Mouse (Mus musculus): Measurements from ENCODE around the gene Phox2b.

Phox2b gene

DNA sequence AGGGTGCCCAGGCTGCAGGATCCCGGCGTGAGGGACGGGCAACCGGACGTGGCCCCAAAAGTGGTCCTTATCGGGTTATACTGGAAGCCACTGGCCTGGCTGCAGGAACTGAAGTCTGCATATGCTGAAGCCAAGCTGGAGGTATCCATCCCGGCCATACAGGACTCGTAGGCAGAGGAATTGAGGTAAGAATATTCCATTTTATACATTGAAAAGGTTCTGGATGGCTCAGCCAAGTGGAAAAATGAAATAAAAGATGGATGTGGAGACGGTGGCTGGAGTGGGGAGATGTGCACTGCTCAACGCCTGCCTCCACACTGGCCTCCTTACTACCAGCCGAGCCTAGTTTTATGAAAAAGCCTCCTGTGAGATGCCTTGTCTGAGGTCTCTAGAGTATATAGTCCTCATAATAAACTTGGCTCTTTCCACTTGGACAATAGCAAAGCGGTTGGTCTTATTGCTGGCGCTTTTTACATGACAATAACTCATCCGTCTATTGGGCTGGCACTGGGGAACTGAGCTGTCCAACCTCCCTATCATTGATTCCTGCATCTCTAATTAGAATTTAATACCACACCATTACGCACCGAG is at the start of gene Phox2b:
TSS of gene Phox2b (minus strand) at position 569 of the 591 bp plus-strand sequence.
- DNase-seq = peak; percentile 49

DNA sequence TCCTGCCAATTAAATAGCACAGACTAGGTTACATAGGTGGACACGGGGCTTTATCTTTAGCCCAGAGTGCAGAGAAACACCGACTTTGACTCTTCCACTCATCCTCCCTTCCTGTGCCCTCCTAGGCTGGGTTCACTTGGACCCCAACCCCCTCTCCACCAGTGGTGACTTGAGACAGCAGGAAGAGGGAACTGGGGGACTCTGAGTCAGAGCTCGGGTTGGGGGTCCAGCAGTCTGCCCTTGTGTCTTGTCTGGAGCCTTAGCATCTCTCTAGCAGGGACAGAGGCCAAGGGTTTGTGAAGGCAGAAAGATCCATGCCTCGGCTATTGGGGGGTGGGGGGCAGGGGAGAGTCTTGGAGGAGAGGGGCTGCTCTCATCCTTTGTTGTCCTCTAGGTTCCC is 43.5 kb upstream of the Phox2b start:
- DNase-seq = no peak

DNA sequence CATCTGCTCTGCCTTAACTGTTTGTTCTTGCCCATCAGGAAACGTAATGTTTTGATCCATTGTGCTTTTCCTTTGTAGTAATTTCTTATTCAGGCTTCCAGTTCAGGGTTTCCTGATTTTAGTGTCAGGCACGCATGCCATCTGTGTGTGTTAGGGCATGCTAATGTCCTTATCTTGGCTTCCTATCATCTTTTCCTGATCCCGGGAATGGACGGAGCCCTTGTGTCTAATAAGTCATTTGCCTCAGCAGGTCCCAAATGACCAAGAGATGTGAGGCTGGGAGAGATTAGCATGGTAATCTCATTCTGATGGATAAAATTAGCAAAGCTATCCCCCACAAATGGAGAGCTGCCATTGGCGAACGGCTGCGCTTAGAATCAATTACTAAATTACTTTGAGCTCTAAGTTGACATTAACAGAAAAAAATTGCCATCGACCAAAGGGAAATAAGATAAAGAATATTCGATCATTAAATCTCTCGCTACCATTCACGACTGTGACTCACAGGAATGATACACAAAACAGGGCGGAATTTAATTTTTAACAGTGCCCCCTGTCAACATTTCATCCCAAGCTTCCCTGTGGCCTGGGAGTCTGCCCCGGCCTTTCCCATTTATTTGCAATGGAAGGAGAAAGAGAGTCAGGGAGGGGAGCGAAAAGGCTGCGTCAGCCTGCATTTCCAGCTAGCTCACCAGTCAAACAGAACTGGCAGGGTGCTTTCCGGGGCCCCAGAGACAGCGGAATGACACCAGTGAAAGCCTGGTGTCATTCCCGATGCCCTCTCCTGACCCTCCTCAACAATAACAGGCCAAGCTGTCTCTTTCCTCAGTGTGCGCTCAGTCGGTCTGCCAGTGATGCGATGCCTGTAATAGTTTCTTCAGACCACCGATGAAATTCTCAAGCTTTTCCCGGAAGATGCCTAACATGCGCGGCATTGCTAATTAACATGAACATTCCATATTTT is 40.2 kb upstream of the Phox2b start:
- peak; percentile 43 for DNase-seq

DNA sequence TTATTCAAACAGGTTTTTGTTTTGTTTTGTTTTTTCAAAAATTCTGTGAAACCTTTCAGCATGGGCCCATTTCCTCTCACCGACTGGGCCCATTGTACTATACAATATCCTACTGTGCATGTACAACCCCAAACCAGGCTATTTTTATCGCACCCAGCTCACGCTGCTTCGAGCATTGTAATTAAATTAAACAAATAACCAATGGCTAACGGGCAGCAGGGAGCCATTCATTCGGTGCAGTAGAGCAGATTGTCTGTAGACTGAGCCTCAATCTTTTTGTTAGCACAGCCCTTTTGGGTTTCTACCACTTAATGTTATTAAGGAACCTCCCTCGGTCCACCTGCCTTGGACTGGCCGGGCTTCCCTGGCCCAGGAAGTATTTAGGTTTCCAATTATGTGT is 39.5 kb upstream of the Phox2b start:
- DNase-seq = peak; percentile 18

DNA sequence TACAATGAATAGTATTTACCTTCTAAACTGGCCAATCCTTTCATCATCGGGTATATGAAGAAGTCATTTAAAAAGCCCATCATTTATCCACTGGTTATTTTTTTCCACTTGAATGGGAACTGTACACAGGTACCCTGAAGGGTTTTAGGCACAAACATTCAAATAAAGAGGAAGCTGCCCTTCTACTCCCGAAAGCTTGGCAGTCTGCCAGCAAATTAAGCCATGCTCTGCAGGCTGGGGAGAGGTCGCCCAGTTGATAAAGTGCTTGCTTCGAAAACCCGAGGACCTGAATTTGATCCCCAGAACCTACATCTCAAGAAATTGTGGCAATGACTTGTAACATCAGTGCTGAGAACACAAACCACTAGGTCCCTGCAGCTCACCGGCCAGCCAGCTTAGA is 35.6 kb upstream of the Phox2b start:
- peak; percentile 55 for DNase-seq

DNA sequence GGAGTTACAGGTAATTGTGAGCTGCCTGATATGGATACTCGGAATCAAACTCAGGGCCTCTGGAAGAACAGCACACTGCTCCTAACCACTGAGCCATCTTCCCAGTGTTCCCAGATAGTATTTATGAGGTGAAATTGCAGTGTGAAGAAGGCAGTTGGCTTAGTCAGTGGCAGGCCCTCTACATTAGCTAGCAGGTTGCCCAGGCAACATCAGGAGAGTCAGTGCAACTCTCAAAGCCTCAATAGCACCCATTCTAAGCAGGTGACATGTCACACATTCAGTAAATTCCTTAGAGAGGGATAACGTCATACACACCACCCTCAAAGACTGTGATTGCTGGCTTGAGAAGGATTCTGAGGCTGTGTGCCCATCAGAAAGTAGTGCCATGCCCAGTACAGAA is 32.6 kb upstream of the Phox2b start:
- DNase-seq = no peak

DNA sequence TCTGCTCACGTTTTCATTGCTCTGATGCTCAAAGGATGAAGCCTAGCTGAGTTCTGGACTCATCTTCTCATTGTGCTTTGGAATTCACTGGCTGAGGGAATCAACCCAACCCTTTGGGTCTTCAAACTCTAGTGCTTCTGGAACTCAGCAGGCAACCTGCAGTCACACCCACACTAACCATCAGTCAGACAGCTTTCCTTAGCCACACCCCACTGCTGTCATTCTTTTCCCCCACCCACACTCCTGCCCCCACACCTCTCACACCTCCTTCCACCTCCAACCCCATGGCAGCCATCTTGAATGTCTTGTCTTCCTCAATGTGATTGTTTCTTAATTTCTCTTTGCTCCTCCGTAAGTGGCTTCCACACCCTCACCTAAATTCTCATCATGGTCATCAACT is 7.2 kb upstream of the Phox2b start:
- no peak for DNase-seq

DNA sequence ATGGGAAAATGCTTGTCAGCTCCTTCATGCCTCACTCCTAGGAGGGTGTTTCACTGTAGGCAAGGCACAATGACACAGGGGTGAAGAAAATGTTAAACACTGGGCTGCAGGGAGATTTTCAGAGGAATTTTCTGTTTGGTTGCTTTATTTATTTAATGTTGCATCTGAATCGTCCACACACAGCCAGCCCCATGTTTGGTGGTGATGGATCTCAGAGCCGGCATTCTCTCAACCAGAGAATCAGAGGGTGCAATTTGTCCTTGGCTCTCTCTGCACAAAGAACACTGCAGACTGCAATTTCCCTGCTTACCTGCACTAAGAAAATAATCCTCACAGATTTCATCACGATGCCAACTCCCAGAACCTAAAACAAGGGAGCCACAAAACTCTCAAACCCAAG is 3.9 kb upstream of the Phox2b start:
- no peak for DNase-seq

DNA sequence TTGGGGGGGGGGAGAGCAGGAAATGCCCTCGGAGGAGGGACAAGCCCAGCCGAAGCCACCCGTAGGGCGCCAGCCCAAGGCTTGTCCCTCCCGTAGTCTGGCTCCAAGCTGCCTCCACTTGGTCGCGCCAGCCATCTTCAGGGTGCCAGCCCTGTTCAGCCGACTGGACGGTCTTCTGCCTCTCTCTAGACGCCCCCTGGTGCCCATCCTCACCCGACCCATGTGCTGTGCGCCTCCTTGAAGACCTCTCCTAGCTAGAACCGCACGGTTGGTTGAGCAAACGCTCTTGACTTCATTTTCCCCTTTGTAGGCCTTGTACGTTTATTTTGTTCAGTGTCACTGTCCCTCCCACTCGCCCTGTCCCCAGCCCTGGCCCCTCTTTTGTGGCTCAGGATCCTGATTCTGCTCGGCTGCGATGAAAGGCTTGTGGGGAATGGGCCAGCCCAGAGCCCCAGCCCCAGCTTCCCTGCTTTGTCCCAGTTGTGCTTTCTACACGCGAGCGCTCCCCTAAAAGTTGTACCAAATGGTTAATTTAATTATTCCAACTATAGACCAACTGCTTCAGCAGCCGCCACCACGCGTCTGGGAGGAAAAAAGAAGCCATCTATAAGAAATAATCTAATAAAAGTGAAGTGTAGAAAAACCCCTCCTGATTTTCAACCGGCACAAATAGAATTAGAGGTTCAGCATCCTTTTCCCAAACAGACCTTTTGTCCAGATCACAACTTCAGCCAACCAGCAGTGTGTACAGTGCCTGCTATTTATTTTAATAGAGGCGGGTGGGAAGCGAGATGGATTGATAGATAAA is 2.9 kb upstream of the Phox2b start:
- peak; percentile 74 for DNase-seq

DNA sequence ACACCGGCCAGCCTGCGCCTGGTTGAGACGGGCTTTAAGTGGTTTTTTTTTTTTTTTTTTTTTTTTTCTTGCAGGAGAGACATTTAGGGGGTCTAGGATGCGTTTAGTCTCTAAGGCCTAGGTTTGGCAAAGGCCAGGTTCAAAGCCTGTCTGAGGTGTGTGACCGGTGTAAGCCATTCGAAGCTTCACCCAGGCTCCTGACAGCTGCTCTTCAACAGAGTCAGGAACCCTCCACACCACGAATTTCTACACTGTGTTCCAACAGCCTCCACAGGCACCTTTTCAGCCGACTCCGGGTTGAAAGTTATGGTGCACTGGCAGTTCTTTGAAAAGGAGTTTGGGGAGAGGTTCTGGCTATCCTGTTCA is 2.3 kb upstream of the Phox2b start:
- DNase-seq = no peak

DNA sequence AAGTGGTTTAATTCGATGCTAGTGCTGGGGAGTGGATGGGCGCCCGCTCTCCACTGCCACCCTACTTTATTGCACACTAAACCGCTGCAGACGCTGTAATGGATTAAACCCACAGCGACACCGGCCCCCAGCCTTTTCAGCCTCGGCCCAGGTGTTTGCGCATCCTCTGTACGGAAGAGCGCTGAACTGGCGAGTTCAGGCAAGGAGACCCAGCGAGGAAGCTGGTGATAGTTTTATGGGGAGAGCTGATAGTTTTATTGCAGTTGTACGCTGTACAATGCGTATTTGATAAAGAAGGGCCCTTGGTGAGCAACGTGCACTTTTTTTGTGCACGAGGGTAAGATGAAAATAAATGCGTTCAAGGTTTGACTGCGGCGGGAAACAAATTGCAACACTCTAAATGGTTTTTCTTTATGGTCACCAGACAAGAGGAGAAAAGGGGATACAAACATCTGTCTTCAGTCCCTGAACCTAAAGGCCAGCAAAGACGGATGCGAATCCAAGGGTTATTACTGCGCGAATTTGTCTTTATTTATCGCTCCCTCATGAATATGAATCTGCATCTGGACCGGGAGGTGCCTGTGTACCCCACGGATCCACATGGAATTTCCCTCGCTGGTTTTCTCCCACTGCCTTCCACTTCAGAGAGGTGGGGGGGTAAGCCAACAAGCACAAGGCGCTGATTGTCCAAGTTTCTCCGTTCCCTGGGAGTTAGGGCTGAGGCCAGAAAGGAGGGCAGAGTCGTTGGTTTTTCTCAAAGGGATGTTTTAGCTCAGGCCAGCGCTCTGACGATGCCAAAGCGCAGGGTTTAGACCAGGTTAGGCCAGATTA is 1.7 kb upstream of the Phox2b start:
- DNase-seq = peak; percentile 54

DNA sequence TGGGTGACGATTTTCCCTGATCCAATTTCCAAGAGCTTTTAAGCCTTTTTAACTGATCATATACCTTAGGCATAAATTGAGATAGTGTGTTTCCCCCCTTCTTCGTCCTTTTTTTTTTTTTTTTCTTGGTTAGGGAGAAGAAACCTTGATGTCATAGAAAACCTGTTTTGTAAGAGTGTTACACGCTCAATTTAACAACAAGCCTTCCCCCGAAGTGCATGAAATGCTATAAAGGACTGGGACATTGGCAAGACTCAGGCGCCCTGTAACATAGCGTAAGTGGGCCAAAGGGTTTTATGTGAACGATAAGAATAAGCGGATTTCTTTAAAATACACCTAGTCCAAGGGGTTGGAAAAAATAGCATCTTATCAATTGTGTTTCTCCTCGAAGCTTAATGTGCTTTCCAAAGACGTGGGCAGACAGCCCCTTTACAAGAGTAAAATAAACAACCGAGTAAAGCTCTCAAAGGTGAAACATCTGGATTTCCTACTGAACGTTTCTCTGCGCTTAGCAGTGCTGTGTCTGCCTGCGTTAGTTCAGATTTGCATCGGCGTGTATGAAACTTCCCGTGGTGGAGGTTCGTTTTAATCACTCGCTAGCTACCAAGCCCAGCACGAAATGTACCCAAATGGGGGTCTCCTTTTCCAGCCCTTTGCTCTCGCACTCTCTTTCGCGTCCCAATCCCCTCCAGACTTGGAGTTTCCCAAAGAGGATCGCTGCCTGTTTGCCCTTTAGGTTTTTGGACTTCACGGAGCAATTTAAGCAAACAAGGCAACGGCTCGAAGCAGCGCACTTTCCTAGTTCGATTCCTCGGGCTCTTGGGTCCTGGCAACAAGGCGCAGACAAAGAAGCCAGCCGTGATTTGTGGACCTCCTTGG is 531 bp upstream of the Phox2b start:
- DNase-seq = peak; percentile 60

DNA sequence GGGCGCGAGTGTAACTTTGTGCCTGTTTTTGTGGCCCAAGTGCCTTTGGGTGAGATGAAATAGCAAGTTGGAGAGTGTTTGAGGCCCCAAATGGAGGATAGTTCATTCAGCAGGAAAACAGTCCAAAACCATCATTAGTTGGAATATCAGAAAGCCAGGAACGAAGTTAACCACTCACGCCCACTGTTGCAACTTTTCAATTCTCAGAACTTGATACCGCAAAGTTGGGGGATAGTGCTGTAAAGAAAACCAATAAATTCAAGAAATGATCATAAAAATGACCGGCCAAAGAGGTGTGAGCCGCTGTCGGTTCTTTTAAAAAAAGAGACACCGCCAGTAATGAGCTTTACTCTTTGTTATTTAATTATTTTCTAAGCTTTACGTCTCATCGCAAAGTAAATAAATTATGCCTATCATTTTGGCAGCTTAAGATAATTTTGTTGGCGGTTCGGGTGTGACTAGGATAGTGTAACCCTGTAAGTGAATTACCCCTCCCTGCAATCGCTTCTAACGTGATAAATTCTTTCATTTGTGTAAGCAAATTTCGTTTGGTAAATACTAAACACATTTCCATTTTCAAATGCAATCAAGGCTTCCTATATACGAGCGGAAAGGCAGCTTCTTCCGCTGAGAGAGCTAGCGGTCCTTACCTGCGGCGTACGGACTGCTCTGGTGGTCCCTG is 909 bp downstream of the Phox2b start:
- peak; percentile 40 for DNase-seq

DNA sequence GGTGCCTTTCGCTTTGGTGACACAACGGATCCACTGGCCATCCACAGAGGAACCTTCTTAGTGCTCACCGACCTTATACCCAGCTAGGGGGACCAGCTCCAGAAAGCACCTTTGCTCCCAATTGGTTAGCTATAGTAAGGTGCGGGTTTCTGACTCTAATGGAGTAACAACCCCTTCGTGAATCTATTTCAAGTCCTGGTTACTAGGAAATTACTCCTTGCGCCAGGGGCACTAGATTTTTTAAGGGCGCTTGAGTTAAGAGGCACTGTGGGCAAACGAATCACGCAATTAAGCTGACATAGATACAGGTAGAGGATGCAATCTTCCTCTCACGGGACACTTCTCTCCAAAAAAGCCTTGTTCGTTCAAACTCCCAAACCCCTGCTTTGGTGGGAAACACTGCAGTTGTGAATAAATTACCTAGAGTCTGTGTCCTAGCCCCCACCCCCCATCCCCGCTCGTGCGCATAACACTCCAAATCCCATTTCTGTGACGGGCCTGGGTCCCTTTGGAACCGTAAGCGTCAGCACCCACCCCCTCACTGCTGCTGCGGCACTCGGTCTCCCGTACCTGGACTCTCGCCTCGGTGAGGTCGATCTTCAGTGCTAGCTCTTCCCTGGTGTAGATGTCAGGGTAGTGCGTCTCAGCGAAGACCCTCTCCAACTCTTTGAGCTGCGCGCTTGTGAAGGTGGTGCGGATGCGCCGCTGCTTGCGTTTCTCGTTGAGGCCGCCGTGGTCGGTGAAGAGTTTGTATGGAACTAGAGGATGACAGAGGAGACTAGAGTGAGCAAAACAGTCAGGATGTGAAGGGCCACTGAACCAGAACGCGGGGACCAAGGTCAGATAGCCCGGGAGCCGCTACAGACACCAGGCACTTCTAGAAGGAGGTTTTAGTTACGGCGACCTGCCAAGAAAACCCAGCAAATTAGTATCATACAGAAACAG is 1.7 kb downstream of the Phox2b start:
- DNase-seq = peak; percentile 50

DNA sequence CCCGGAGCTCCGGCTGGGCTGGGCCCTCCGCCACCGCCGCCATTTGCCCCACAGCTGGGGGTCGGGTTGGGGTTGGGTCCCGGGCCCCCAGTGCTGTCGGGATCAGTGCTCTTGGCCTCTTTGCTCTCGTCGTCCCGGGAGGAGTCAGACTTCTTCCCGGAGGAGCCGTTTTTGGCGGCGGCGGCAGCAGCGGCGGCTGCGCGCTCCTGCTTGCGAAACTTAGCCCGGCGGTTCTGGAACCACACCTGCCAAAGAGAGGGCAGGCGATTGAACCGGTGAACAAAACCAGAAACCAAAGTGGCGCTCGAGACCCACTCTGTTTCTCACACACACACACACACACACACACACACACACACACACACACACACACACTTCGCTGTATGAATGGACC is 2.7 kb downstream of the Phox2b start:
- peak; percentile 59 for DNase-seq

DNA sequence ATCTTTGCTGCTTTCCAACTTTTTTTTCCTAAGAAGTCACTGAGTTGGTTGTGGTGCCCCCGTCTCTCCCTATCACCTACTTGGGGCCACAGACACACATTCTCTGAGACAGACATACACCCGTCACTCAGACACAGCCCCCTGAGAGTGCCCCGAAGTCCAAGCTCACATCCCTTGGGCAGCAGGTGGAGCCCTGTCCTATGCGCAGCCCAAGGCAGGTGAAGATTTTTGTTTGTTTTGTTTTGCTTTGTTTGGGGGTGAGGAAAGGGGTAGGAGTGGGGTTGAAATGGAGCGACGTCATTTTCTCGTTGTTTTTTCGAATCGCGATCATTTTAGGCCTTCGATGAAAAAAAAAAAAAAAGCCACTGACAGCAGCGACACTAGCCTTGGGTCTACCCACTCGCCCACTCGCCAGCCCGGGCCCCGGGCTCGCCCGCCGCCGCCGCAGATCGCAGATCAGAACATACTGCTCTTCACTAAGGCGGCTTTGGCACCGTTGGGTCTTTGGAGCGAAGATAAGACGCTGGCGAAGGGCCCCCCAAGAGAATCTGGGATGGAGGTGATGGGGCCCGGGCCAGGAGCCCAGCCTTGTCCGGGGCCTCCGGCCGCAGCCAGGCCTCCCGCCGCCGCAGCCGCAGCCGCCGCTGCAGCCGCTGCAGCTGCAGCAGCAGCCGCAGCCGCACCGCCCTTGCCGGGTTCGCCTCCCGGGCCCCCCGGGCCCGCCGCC is 3.3 kb downstream of the Phox2b start:
- peak; percentile 58 for DNase-seq

DNA sequence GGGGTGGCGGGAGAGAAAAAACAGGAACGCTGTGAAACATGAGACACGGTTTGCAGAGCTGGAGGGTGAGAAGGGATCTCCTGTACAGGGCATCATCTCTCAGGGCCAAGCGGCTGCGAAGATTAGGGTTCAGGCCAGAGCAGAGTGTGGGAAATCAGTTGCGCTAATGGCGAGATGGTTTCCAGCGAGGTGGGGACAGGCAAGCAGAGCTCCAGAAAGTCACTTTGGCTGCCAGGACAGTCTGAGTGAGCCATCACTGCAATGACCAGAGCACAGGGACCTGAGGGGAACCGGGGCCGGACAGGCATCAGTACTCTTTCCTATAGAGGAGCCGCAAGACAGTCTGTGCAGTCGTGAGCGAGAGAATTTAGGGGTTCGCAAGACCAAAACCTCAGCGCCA is 3.9 kb downstream of the Phox2b start:
- peak; percentile 52 for DNase-seq

DNA sequence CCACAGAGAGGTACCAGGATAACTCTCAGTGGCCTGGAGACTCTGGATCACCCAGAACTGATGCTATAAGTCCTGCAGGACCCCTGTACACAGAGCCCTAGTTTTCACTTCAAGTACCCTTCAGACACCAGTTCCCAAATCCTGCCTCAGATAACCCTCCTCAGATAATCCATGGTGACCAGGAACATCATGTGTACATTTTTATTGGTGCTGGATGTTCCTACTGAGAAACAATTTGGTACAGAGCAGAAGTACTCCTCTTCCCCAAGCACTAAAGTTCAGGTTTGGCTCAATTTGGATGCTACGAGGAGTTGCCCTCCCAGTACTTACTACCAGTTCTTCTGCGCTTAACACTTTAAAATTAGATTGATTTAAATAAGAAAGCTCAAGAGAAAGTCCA is 5.1 kb downstream of the Phox2b start:
- DNase-seq = no peak

DNA sequence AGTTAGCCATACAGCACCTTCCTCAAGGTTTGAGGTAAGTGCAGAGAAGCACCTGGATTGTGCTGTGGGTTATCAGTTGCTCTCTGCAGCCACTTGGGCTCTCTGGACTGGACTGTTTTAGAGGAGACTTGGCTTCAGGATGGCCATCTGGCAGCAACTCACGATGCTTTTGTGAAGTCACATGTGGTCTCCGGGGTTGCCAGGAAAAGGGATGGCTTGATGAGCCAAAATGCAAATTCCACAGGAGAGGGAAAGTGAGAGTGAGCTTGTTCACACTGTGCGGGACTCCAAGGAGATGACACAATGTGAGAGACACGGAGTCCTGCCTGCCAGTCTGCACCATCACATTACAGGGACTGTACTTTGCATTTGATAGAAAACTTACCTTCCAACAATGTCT is 7.3 kb downstream of the Phox2b start:
- DNase-seq = no peak
